Mouse (Mus musculus): ENCODE results near the gene Rnf32. TPM values are rescaled to one million over a fixed set of nuclear protein-coding genes. Genes with fewer than 3 reads are reported as not detected.

The Rnf32 gene
- polyA plus RNA-seq, 1 experiment from 2014 or later, result 9.2 TPM

Other genes with a start within 250 kb of the Rnf32 start
- 15.5 and 16.6 TPM in 2 replicates for gene Lmbr1, start 182.4 kb downstream of the Rnf32 start, polyA plus RNA-seq (2016; fragmentation: Nextera tagmentation; extraction: Ambion mirVana)
- gene Nom1, start 238.7 kb downstream of the Rnf32 start, polyA plus RNA-seq (2016; fragmentation: Nextera tagmentation; extraction: Ambion mirVana), result 27.4 and 28.3 TPM in 2 replicates

Measured in forebrain, embryonic 12.5 days (tissue).